Mouse (Mus musculus) kidney, adult 11 months (tissue): ENCODE data around the gene Tenm3.

ENCODE experiments used
- DNase-seq: peaks from one replicate; pipeline ENCODE4 v3.0.0; 2022

Gene Tenm3

DNA sequence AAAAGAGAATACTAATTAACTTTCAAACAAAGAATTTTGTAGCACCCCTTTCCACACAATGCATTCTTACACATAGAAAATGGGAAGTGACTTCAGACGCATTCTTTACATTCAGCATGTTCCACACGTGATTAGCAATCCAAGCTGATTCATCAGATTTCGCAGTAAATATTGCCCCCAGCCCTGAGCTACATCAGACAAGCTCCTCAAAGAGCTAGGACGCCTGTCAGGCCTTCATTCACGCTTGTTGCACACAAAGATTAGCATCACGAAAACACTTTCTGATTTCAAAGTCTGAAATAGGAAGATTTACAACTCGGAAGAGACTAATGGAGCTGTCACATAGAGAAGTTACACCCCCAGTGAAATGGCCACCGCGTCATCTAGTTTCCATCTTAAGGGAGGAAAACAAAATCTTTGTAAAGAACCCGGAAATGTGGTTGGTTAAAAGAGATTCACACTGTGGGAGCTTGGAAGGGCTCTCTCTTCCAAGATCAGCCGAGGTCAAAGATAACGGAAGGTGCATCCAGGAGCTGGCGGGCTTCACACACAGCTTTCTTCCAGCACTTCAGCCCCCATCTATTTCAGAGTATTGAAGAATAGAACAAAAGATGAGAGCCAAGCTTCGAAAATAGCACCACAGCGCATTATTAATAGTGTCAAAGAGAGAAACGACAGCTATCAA is 406.1 kb downstream of the Tenm3 start:
- DNase-seq, result no peak

DNA sequence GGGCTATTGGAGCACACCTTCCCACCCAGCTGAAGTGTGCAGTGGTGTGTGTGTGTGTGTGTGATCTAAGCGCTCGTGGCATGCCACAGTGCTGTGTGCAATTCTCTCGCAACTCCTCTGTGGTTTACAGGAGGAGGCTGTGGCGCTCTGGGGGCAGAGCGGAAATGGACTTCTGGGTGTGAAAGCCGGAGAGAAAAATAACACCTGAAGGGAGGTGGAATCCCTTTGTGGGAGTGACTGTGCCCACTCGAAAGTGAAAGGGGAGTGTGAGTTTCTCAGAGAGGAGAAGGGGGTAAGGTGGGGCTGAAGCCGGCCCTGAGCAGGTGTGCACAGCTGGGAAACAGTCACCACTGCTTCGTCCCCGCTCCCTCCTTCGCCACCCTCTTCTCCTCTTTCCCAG is 418.6 kb downstream of the Tenm3 start:
- no peak for DNase-seq

DNA sequence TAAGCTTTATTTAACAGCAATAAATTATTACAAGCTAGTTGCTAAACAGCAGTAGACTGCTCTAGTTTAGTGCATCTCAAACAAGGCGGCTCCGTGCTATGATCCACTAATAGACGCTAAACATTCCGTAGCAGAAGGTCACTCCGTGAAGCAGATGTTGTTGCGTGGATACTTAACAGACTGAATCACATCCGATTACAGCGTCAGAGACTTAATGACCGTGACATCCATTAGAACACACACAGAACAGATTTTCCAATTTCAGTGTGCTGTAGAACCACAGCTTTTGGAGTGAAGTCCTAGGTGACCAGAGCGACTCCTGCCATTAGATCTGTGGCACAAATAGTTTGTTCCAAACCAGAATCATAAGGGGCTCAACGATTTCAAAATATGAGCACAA is 426.0 kb downstream of the Tenm3 start:
- DNase-seq, result no peak

DNA sequence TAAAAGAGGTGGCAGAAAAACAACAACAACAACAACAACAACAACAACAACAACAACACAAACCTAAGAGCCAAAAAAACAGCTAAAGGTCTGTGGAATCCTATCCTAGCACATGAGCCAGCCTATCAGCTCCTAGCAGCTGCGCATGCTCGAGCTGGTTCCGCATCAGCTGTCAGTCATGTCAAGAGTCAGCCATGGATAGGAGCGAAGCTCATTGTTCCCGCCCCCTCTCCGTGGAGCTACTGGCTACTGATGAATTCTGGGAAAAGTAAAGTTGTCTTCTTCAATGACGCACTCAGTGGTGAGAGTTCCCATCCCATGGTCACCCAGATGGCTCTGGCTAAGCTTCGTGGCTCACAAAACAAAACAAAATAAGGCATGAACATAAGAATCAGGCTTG is 432.8 kb downstream of the Tenm3 start:
- DNase-seq, result no peak

DNA sequence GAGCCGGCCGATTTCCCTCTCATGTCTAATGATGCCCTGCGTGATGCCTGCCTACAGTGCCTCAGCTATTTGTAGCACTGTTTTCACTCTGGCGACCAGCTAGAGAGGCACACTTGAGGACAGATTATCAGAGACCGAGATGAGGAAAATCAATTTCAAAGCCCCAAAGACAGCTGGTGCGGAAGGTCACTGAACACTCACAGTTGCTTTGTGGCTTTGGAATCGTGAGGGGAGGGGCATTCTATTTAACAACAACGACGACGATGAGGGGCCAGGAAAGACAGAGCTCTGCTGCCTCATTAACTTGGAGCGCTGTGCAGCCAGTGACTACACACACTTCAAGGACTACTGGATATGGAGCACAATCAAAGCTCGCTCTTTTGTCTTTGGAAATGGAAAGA is 443.2 kb downstream of the Tenm3 start:
- DNase-seq, result no peak

DNA sequence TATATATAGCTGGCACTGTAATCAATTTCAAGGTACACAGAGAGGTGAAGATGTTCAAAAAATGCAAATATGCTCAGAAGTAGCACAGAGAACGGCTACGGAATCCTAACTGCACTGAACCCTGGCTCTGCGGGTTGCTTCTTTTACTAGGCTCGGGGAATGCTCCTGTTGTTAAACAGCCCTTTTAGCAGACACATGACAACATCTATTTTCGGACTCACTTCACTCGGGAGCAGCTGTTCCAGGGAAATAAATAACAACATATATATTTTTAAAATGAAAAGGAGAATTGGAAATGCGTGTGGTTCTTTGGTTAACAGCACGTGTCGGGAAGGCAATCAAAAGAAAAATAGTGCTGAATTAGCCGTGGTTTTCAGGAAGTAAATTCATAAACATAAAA is 457.9 kb downstream of the Tenm3 start:
- DNase-seq, result no peak

DNA sequence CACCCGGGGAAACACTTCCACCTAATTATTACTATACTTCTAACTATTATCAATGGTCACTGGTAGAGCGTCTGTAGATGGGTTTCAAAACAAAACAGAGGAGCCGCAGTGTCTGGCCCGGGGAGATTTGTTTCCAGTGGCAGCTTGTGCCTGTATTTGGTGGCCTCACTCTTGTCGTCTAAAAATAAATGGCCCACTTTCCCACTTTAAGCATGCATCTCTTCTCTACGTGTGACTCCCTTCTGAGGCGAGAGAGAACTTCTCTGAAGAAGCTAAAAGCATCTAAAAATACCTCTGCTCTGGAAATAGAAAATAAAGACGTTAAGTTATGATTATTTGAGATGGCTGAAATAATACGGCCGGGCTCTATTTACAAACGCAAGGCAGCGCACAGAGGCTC is 463.7 kb downstream of the Tenm3 start:
- no peak for DNase-seq

DNA sequence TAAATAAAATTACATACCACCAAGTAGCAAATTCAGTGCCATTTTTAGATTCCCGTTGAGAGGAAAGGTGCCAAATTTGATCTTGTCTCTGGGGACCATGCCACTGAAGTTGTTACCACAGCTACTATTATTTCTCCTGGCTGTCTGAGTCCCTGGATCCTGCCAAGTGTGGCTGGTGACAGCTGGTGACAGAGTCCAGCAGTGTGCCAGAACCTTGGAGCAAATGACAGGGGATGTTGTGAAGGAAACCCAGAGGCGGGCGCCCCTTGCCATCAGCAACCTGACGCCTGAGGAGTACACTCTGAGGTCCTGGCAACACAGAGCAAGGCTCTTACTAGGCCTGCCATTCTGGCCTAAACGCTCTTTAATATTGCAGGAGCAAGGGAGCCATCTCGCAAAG is 467.0 kb downstream of the Tenm3 start:
- no peak for DNase-seq

DNA sequence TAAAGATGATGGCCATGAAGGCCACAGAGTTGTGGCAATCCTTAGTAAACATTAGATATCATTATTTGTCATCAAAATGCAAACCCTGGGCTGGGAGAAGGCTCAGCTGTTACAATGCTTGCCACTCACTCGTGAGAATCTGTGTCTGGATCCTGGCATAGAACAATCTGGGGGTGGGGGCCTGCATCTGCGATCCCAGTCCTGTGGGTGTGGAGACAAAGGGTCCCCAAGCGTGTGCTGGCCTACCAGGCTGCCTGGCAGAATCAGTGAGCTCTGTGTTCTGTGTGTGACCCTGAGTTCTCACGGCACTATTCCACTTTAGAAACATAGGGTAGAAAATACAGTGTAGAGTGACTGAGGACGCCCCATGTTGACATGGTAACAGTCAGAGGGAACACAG is 468.6 kb downstream of the Tenm3 start:
- DNase-seq, result no peak

DNA sequence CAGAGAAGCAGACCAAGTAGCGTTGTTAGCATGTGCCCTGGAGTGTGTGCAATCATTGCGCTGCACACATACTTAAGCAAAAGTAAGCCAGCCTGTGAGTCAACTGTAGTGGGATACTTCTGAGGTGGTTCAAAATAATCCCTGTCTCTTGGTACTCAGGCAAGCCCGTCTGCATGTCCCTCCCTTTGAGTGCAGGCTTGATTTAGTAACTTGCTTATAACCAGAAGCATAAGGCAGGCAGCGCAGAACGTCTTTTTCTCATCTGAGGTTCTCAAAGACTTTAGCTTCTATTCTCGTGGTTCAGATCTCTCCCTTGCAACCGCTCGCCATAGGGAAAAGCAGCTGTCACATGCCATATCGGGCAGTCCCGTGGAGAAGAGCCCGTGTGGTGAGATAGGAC is 470.3 kb downstream of the Tenm3 start:
- DNase-seq, result no peak

DNA sequence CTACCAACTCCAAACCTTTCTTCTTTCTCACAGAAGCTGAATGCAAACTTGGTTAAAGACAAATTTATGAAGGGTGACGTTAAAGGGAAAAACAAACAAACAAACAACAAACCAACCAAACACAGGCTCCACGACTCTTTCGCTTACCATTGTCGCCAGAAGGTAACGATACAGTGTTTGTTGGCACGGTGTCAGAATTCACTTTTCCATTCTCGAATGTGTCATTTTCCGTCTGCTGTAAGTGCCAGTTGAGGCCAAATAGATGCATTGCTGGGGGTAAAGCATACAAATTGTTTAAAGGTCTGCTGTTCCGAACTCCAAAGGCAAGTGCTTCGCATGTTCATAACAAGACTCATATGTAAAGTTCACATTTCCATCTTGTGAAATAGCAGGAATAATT is 476.6 kb downstream of the Tenm3 start:
- DNase-seq, result no peak

DNA sequence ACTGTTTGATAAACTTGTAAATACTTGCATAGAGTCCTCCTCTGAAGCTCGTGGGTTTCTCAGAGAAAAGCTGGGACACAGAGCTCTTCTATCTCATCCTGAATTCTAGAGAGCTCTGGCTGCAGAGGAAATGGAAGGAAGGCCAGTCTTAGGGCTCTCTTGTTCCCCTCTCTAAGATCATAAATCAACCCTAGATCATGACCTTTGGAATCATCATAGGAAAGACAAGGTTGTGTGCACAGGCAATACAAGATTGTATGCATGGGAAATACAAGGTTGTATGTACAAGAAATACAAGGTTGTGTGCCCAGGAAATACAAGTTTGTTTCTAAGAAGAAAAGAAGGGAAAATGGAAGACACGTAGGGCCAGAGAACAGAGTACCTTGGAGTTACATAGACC is 486.9 kb downstream of the Tenm3 start:
- no peak for DNase-seq

DNA sequence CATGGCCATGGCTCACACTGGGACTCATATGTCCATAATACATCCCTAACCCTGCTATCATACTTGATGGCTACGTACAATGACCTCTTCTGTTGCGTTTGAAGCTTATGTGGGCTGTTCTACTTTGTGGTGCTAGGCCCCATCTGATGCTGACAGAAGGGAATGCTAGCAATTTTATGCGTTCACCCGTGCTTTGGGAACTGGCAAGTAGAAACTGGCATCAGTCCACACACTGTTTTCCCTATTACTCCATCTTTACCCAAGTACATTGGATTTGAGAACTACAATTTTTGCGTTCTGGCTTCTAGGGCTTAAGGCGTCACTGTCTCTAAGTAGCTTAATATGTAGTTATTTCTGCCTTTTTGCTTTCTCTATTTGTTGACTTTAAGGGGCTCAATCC is 490.3 kb downstream of the Tenm3 start:
- DNase-seq, result no peak

DNA sequence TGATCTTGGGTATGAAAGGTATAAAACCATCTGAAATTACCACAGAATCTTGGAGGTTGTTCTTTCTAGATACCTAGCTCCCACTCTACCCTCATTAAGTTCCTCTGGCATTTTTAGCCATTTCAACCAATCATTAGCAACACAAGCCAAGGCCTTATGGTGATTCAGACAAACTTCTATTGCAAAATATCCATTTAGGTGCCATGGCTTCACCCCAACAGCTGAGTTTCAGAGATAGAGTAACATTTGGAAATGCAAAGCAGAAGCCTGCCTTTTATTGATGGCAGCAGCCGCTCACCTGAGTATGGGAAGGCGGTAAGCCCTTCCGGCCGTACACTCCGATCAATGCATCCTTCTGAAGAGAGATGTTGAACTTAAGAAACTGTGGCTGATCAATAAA is 494.9 kb downstream of the Tenm3 start:
- DNase-seq, result no peak

DNA sequence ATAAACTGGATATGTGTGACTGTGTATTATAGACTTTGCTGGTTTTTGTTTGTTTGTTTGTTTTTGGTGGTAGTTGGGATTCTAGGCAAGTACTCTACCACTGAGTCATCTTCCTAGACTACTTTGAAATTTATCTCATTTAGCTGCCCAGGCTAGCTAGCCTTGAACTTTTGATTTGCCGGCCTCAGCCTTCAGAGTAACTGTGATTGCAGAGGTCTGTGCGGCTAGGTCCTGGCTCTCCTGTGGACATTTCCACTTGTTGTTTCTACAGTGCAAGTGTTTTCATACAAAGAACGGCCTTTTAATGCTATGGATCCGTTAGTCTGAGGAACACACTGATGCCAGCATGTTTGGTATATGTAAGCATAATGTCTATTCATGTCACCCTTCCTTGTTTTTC is 495.4 kb downstream of the Tenm3 start:
- DNase-seq, result no peak

DNA sequence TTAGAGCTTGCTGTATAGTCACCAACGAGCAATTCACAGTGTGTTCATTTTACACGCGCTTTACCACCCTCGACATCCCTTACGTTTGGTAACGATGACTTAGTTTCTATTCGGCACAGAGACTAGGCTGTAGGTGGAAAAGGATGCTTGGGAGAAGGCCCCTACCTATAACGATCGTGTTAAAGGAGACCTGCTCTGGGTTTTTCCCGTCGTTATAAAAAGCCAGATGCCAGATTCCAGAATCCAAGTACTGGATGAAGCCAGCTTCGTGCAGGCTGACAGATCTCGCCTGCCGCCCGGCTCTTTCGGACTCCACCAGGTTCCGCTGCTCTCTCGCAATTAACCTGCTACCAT is 500.7 kb downstream of the Tenm3 start:
- no peak for DNase-seq

DNA sequence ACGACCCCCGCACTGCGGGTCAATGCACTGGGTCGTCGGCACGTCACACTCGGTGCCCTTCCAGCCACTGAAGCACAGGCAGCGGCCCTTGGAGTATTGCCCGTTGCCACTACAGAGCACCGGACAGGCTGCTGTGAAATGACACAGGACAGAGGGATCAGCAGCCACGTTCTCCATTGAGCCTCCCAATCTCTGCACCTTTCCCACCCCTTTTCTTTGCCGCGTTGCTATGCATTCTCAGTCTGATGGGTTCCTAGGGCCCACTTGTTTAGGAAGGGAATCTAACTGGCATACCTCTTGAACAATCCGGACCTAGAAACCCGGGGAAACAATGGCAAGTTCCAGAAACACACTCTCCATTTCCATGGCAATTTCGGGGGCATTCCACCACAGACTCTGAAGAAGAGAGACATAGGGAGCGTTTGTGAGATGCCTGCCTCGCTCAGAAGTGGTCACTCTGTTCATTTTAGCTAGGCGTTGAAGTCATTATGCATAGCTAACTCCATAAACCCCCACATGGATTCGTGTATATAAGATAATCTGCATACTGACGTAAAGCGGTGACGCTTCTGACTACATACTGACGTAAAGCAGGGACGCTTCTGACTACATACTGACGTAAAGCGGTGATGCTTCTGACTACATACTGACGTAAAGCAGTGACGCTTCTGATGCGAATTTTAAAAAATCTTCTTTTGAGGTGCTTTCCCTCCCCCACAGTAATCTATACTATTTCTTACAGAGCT is 501.3 kb downstream of the Tenm3 start:
- DNase-seq, result no peak

DNA sequence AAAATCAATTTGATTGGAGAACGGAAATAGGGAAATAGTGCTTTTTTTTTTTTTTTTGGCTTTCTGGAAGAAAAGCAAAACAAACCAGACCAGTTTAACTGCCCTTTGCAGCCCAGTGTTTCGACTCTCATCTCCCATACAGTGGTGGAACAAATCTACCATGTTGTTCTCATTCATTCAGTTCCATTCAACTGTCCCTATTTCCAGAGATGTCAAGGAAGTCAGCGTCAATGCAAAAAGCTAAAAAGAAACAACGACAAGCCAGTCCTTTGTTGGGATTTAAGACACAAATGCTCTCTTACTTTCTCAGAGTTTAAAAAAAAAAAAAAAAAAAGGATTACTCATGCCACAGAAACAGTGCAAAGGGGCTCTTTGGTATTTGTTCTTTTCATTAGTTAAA is 502.1 kb downstream of the Tenm3 start:
- DNase-seq, result no peak

DNA sequence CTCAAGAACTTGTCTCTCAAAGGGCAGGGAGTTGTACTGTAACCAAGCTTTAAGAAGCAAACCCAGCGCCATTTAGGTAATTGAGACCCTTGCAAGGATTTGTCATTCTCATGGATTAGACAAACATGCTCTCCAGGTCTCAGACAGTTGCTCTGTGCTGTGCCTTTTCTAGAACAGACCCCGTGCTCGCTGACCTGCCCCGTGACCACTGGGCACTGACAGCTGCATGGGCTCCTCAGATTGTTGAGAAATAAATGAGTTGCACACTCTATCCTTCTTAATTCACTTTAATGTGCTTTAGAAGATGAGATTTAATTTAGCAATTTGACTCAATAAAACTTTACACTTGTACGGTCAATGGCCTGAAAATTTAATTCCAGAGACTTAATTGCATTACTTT is 502.5 kb downstream of the Tenm3 start:
- no peak for DNase-seq

DNA sequence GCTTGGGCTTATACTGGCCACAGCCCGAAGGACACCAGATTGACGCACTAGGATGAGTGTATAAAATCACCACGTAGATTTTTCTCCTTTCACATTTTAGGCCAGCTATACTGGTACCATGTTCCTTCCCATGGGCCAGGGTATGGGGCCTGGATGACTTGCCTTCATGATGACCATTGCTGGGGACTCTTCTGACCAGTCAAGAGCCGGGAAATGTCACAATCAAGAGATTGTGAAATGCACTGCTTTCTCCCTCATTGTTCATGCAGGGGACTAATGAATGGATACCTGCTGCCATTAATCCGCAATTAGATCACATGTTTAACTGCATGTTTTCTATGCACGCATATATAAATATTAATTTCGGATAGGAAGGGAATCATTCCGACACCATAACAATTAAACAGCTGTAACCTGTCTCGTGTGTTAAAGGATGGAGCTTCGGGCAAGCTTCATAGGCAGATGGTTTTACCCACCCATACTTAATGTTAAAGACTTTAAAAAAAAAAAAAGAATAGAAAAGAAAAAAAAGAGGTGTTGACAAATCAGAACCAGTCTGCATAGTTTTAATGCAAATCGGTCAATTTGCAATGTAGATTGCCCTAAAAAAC is 521.0 kb downstream of the Tenm3 start:
- DNase-seq, result no peak

DNA sequence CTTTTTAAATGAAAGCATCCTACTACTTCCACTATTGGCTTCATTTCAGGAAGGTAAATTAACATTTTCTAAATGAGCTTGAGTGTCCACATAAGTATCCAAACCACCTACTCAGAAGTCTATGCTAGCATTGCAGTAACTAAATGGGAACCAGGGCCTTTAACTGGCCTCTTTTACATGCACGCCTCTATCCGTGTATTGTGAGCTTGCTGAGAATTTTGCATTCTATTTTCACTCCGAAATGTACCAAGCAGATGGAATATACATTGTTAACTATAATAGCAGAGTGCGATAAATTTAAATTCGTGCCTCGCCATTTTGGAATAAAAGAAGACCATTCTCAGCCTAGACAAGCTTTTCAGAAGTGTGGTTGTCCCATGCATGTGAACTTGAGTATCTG is 521.5 kb downstream of the Tenm3 start:
- no peak for DNase-seq

DNA sequence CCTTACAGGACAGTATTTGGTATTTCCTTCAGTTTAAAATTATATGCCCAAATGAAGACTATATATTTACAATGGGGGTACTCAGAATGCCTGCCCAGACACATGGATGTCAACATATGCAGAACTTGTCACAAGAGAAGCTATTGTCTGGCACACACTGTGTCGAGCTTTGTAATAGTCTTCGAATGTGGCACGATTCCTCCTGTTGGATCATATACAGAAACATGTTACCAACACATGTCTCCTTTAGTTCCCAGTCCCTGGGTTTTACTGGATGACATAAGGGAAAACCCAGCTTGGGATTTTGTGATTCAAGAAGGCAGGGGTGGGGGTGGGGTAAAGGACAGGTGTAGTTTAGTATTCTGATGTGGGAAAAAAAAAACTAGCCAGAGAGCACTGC is 524.1 kb downstream of the Tenm3 start:
- DNase-seq, result no peak

DNA sequence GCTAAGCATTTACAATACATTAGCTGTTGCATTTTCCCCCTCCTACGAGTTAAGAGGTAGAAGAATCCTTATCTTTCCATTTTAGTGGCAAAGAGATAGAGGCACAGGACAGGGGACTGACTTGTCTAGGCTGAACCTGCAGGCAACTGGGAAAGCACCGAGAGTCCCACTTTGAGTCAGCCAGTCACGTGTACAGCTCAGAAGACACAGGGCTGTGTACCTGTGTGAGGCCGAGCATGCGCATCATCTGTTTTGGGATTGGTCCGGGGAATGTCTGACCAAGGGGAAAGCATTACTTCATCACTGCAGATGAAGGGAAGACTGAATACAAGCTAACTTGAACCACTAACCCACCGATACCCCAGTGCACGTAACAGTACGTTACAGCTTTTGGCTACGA is 526.3 kb downstream of the Tenm3 start:
- no peak for DNase-seq

DNA sequence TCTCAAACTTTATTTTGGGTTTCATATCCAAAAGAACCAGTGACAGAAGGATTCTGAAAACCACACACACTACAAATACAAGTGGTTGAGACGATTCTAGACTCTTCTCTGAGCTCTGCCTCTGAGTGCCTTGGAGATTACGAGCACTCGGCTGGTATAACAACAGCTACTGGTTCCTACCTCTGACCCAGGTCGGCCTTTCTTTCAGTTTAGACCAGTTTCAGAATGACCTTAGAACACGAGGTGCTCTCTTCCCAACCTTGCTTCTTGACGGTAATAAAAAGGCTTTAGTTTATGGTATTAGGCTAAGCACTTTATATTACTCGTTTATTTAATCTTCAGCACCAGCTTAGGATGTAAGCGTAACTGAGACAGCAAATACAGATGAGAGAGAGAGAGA is 528.1 kb downstream of the Tenm3 start:
- DNase-seq, result no peak

DNA sequence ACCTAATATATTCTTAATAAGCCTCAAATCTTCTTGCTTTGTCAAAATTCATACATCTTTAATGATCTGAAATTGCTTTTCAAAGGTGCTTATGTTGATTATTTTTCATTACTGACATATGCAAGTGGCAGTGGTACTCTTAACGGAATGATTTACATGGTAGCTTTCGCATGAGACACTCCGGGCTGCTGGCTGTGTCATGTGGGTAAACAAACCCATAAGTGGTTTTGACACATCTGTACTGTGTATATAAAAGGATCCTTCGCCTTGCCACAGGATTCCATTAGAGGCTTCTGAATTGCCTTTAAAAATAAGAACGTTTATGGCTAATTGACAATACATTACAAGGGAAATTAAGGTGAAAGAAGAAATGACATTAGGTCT is 529.8 kb downstream of the Tenm3 start:
- DNase-seq, result no peak
